Mouse (Mus musculus): ENCODE data around the gene Atf7ip.

- TF ChIP-seq CTCF (IDR thresholded peaks at IDR 0.05; ENCODE audit: low read depth, low read length) (no peak), POLR2A (IDR thresholded peaks at IDR 0.05; ENCODE audit: extremely low read depth, insufficient read depth, low read length) (no peak)
These were observed 5.0 kb downstream of the Atf7ip start for GRCm38 (mm10) chr6:136510945-136511344.
